9 mouse cellular contexts compared by ENCODE assay signal in genomic region chr8:80913016-80913748, GRCm38 (mm10). TPM values are rescaled to one million over a fixed set of nuclear protein-coding genes. Genes with fewer than 3 reads are reported as not detected.
DNase-seq lines count a peak whose midpoint lies in the region; ATAC-seq lines count a peak whose summit lies in the region.
"Had no signal": no experiment of that assay in that cellular context is flagged by ENCODE, and none has a peak within 500 bp of the region (broad histone marks: within the 10 kb centered on the region; RNA-seq: fewer than 3 reads in every experiment).

No protein-coding gene starts in this region.

- H3K9me3 ChIP-seq in hindbrain, embryonic 13.5 days = no peaks in the 10 kb centered on the region
- no peaks in the 10 kb centered on the region for H3K9me3 ChIP-seq in hindbrain, embryonic 12.5 days (replicated peaks)

- H3K36me3 ChIP-seq in hindbrain, embryonic 13.5 days = no peaks in the 10 kb centered on the region
- no peaks in the 10 kb centered on the region for H3K36me3 ChIP-seq in hindbrain, embryonic 12.5 days

- ATAC-seq in hindbrain, embryonic 13.5 days (ENCODE audit: low FRiP score) = no peak
- no peak for ATAC-seq in hindbrain, embryonic 12.5 days (ENCODE audit: low FRiP score)

- peak; percentile 62 for DNase-seq in adipocyte (ENCODE audit: low spot score)
- peak; percentile 69 for DNase-seq in heart, adult 8-10 months (ENCODE audit: low spot score)
- peak; percentile 75 for DNase-seq in kidney, postnatal 14 days
- peak; percentile 43 for DNase-seq in skeletal muscle tissue, adult 2 months (ENCODE audit: low read depth, low spot score)
- no peak for DNase-seq in thymus, postnatal 36 days
- DNase-seq in spleen, postnatal 14 days (ENCODE audit: low spot score in 2 of 2) = no peak

- peak overlapping the region; percentile 58 for H3K27ac ChIP-seq in hindbrain, embryonic 13.5 days
- no peak overlapping the region for H3K27ac ChIP-seq in hindbrain, embryonic 12.5 days

- 100% methylated on average over 1 of the region's 1 CpGs for WGBS in hindbrain, embryonic 13.5 days
- WGBS in hindbrain, embryonic 12.5 days = 100% methylated on average over 1 of the region's 1 CpGs

- no peak overlapping the region for H3K9ac ChIP-seq in hindbrain, embryonic 13.5 days
- H3K9ac ChIP-seq in hindbrain, embryonic 12.5 days = no peak overlapping the region

- 0 out of 2 replicates have a peak, but pooled peaks cover 9% of the 10 kb centered on the region for H3K4me1 ChIP-seq in hindbrain, embryonic 13.5 days (replicated peaks)
- 0 out of 2 replicates have a peak, but pooled peaks cover 3% of the 10 kb centered on the region for H3K4me1 ChIP-seq in hindbrain, embryonic 12.5 days

- H3K4me2 ChIP-seq in hindbrain, embryonic 13.5 days = no peak overlapping the region
- H3K4me2 ChIP-seq in hindbrain, embryonic 12.5 days (replicated peaks) = no peak overlapping the region

- no peaks in the 10 kb centered on the region for H3K27me3 ChIP-seq in hindbrain, embryonic 13.5 days
- H3K27me3 ChIP-seq in hindbrain, embryonic 12.5 days = no peaks in the 10 kb centered on the region

- H3K4me3 ChIP-seq in hindbrain, embryonic 13.5 days = no peak overlapping the region
- no peak overlapping the region for H3K4me3 ChIP-seq in hindbrain, embryonic 12.5 days
- H3K4me3 ChIP-seq: erythroblast, embryonic 14.5 days had no signal

RNA-seq across cellular contexts. Expression of gene Gab1, which starts 32.9 kb away (rescaled TPM):
- 9.7 and 10.4 TPM in 2 replicates for polyA plus RNA-seq in hindbrain, embryonic 13.5 days (2015; fragmentation: Nextera tagmentation; extraction: Ambion mirVana)
- 21.3 and 23.2 TPM in 2 replicates for polyA plus RNA-seq in hindbrain, embryonic 12.5 days (2016; fragmentation: Nextera tagmentation; extraction: Ambion mirVana)
- 10 to 100 TPM; 33.6 to 43.1 (median 40.6) TPM for total RNA-seq in heart, adult 8-10 months (2022)

Comparison
In these comparisons a context has a peak if more than half of its experiments do, and no peak if none do; other contexts are left out.
1. DNase-seq: peak in adipocyte (single experiment), heart, adult 8-10 months (single experiment), kidney, postnatal 14 days (single experiment) and skeletal muscle tissue, adult 2 months (single experiment); none in thymus, postnatal 36 days (0 of 2) and spleen, postnatal 14 days (0 of 2).